In genomic region chr1:166001121-166001903, GRCm38 (mm10) we compare ENCODE assay signal across 7 mouse cellular contexts. TPM values are rescaled to one million over a fixed set of nuclear protein-coding genes. Genes with fewer than 3 reads are reported as not detected.
DNase-seq lines count a peak whose midpoint lies in the region; ATAC-seq and TF ChIP-seq lines count a peak whose summit lies in the region.

No protein-coding gene starts in this region.

- TF ChIP-seq POLR2A in cortical plate, adult 2 months (IDR thresholded peaks at IDR 0.05; ENCODE audit: extremely low read depth, insufficient read depth, low read length), result 0 out of 2 replicates have a peak, but pooled peaks have one; percentile 20

- H3K27ac ChIP-seq in cortical plate, adult 2 months (ENCODE audit: insufficient read depth, low read length), result peak overlapping the region; percentile 93
- peak overlapping the region; percentile 67 for H3K27ac ChIP-seq in intestine, embryonic 14.5 days (ENCODE audit: low read depth)
- peak overlapping the region; percentile 99 for H3K27ac ChIP-seq in limb, embryonic 10.5 days
- peak overlapping the region; percentile 90 for H3K27ac ChIP-seq in midbrain, embryonic 11.5 days (ENCODE audit: low read depth, low read length)

- peak overlapping the region; percentile 67 for H3K4me2 ChIP-seq in intestine, embryonic 14.5 days (ENCODE audit: low read length)
- peak overlapping the region; percentile 85 for H3K4me2 ChIP-seq in midbrain, embryonic 11.5 days

- TF ChIP-seq CTCF in cortical plate, adult 2 months (IDR thresholded peaks at IDR 0.05; ENCODE audit: extremely low read depth, insufficient read depth, low read length), result no peak

- no peaks in the 10 kb centered on the region for H3K9me3 ChIP-seq in intestine, embryonic 14.5 days (ENCODE audit: control insufficient read depth, low read length)
- no peaks in the 10 kb centered on the region for H3K9me3 ChIP-seq in limb, embryonic 10.5 days (replicated peaks)
- no peaks in the 10 kb centered on the region for H3K9me3 ChIP-seq in midbrain, embryonic 11.5 days (ENCODE audit: control insufficient read depth, low read length)

- 1% methylated on average over 39 of the region's 48 CpGs for WGBS in intestine, embryonic 14.5 days
- 2% methylated on average over 48 of the region's 48 CpGs for WGBS in limb, embryonic 10.5 days
- WGBS in midbrain, embryonic 11.5 days, result 1% methylated on average over 40 of the region's 48 CpGs

- peak; percentile 20 for ATAC-seq in intestine, embryonic 14.5 days (replicated peaks; ENCODE audit: low FRiP score, low TSS enrichment, low read depth)
- ATAC-seq in midbrain, embryonic 11.5 days (ENCODE audit: low FRiP score), result peak; percentile 31

- peaks cover 3% of the 10 kb centered on the region; the same call in 1 of the 2 replicates for H3K4me1 ChIP-seq in cortical plate, adult 2 months (ENCODE audit: control insufficient read depth, insufficient read depth, low read length)
- H3K4me1 ChIP-seq in intestine, embryonic 14.5 days (replicated peaks; ENCODE audit: control insufficient read depth, insufficient read depth, low read length), result peaks cover 11% of the 10 kb centered on the region; the same call in 1 of the 2 replicates
- H3K4me1 ChIP-seq in limb, embryonic 10.5 days, result peaks cover 38% of the 10 kb centered on the region
- peaks cover 19% of the 10 kb centered on the region for H3K4me1 ChIP-seq in midbrain, embryonic 11.5 days (ENCODE audit: control insufficient read depth, insufficient read depth, low read length)

- H3K36me3 ChIP-seq in intestine, embryonic 14.5 days (ENCODE audit: control insufficient read depth, insufficient read depth, low read length), result no peaks in the 10 kb centered on the region
- H3K36me3 ChIP-seq in limb, embryonic 10.5 days, result no peaks in the 10 kb centered on the region
- no peaks in the 10 kb centered on the region for H3K36me3 ChIP-seq in midbrain, embryonic 11.5 days (ENCODE audit: control insufficient read depth, insufficient read depth, low read length)

- DNase-seq in adrenal gland, adult (ENCODE audit: inconsistent age in 2 of 2, low spot score in 1 of 2), result peak; percentile 66 to 87
- DNase-seq in gastrocnemius, postnatal 25 days, result peak; percentile 31
- DNase-seq in intestine, embryonic 14.5 days (ENCODE audit: low spot score), result peak; percentile 76
- DNase-seq in limb, embryonic 10.5 days (ENCODE audit: low spot score), result peak; percentile 63
- peak; percentile 96 for DNase-seq in midbrain, embryonic 11.5 days (ENCODE audit: low spot score, missing footprints)
- DNase-seq in skeletal muscle tissue, adult 2 months (ENCODE audit: low read depth, low spot score), result peak; percentile 18

- no peaks in the 10 kb centered on the region for H3K27me3 ChIP-seq in intestine, embryonic 14.5 days (replicated peaks; ENCODE audit: control insufficient read depth, insufficient read depth, low read length)
- H3K27me3 ChIP-seq in limb, embryonic 10.5 days (ENCODE audit: low read depth, poor library complexity, severe bottlenecking), result no peaks in the 10 kb centered on the region
- H3K27me3 ChIP-seq in midbrain, embryonic 11.5 days (ENCODE audit: control insufficient read depth, insufficient read depth, low read length), result no peaks in the 10 kb centered on the region

- H3K9ac ChIP-seq in intestine, embryonic 14.5 days (ENCODE audit: low read length), result peak overlapping the region; percentile 94
- peak overlapping the region; percentile 98 for H3K9ac ChIP-seq in midbrain, embryonic 11.5 days (ENCODE audit: low read length)

- H3K4me3 ChIP-seq in cortical plate, adult 2 months (ENCODE audit: insufficient read depth, low read length), result peak overlapping the region; percentile 53
- peak overlapping the region; percentile 83 for H3K4me3 ChIP-seq in intestine, embryonic 14.5 days (ENCODE audit: low read depth, low read length)
- H3K4me3 ChIP-seq in limb, embryonic 10.5 days, result peak overlapping the region; percentile 98
- H3K4me3 ChIP-seq in midbrain, embryonic 11.5 days (ENCODE audit: low read depth, low read length), result peak overlapping the region; percentile 97

RNA-seq across cellular contexts. Expression of gene Pou2f1, which starts 1.2 kb away (rescaled TPM):
- polyA plus RNA-seq in cortical plate, adult 2 months (2012; rRNA removed), result 7.4 and 7.7 TPM in 2 replicates
- total RNA-seq in gastrocnemius, postnatal 25 days (2021), result 1 to 10 TPM; 4.8 to 6.3 TPM
- polyA plus RNA-seq in intestine, embryonic 14.5 days (2014; fragmentation: Nextera tagmentation; extraction: Ambion mirVana), result 18.7 and 20.1 TPM in 2 replicates
- polyA plus RNA-seq in limb, embryonic 10.5 days (2016; fragmentation: Nextera tagmentation; extraction: Ambion mirVana), result 28.8 and 32.3 TPM in 2 replicates
- 31.3 and 32.1 TPM in 2 replicates for polyA plus RNA-seq in midbrain, embryonic 11.5 days (2014; fragmentation: Nextera tagmentation; extraction: Ambion mirVana)

Comparison
In these comparisons a context has a peak if more than half of its experiments do, and no peak if none do; other contexts are left out.
1. Peak in every context shown above with its lines: DNase-seq, ATAC-seq, H3K4me3 ChIP-seq and H3K27ac ChIP-seq.
2. DNase-seq: peak in every context shown above with its lines; median percentile 96 in midbrain, embryonic 11.5 days; 76 in adrenal gland, adult; 76 in intestine, embryonic 14.5 days; 63 in limb, embryonic 10.5 days; 31 in gastrocnemius, postnatal 25 days; 18 in skeletal muscle tissue, adult 2 months.